Mouse (Mus musculus) heart, postnatal 0 days (tissue): ENCODE data around the gene Lgi4. TPM values are rescaled to one million over a fixed set of nuclear protein-coding genes. Genes with fewer than 3 reads are reported as not detected.
A peak's percentile ranks its signal among the peaks of the same experiment; 100 is the strongest.

Experiments used
- ATAC-seq: fragments of 200-750 bp; cut with Nextera tagmentation; 2 replicates; pipeline ENCODE4 v1.8.0; 2017; ENCODE audit warnings: low read depth, moderate number of reproducible peaks, moderate library complexity; ENCODE audit not compliant: insufficient read depth
- DNase-seq: peaks from one replicate; pipeline ENCODE4 v3.0.0-alpha.2; 2016; ENCODE audit warnings: low spot score
- H3K27ac ChIP-seq: fragments of 300-500 bp; sonication (generic); 2 replicates; pipeline ENCODE4 v1.5.1; 2014; ENCODE audit warnings: low read depth, mild to moderate bottlenecking
- H3K27me3 ChIP-seq: fragments of 300-500 bp; sonication (generic); 2 replicates; pipeline ENCODE4 v1.6.1; 2014; ENCODE audit warnings: low read length, mixed read lengths; ENCODE audit not compliant: control insufficient read depth, insufficient read depth
- H3K36me3 ChIP-seq: fragments of 300-500 bp; sonication (generic); replicated peaks from 2 replicates; pipeline ENCODE4 v1.6.1; 2014; ENCODE audit warnings: low read length, mixed read lengths; ENCODE audit not compliant: control insufficient read depth, insufficient read depth
- H3K4me1 ChIP-seq: fragments of 300-500 bp; sonication (generic); 2 replicates; pipeline ENCODE4 v1.6.1; 2014; ENCODE audit warnings: antibody characterized with exemption; ENCODE audit not compliant: control insufficient read depth, insufficient read depth
- H3K4me2 ChIP-seq: fragments of 300-500 bp; sonication (generic); 2 replicates; pipeline ENCODE4 v1.6.1; 2014; ENCODE audit warnings: low read depth, mild to moderate bottlenecking, low read length, moderate library complexity
- H3K4me3 ChIP-seq: fragments of 300-500 bp; sonication (generic); 2 replicates; pipeline ENCODE4 v1.5.1; 2014; ENCODE audit warnings: low read depth, low read length
- H3K9ac ChIP-seq: fragments of 300-500 bp; sonication (generic); replicated peaks from 2 replicates; pipeline ENCODE4 v1.6.1; 2014; ENCODE audit warnings: low read depth, low read length, mixed read lengths
- H3K9me3 ChIP-seq: fragments of 300-500 bp; sonication (generic); replicated peaks from 2 replicates; pipeline ENCODE4 v1.6.1; 2016; ENCODE audit warnings: low read length; ENCODE audit not compliant: control insufficient read depth
- CTCF ChIP-seq: IDR thresholded peaks from 2 replicates; pipeline ENCODE4 v1.5.1; 2016; ENCODE audit warnings: antibody characterized with exemption, control low read depth, low read depth
- EP300 ChIP-seq: IDR thresholded peaks from 2 replicates; pipeline ENCODE4 v1.6.1; 2016; ENCODE audit warnings: antibody characterized with exemption, low read depth
- WGBS: fragments of 180-500 bp; shearing (Covaris S2); extraction: QIAGEN DNeasy Blood & Tissue Kit; methylation state at CpG from one replicate; pipeline ENCODE4 v1.1.7; 2014; 5-methylcytosine and 5-hydroxymethylcytosine counted together
- polyA plus RNA-seq: library from polyadenylated mRNA; unstranded; fragments of >200 nt; fragmentation: Nextera tagmentation; extraction: Ambion mirVana; gene quantifications from 2 replicates; pipeline ENCODE4 v1.2.1, GENCODE M21; 2015
- total RNA-seq: library from RNA; depleted of rRNA; stranded (reverse); fragments of >200 nt; gene quantifications from 2 replicates; pipeline ENCODE4 v1.2.3, GENCODE M21; 2014; ENCODE audit warnings: low replicate concordance

The Lgi4 gene
- total and polyA plus RNA-seq, 2 experiments from 2014 or later = 0.08 to 2.7 TPM

- Histone ChIP-seq H3K36me3 (no peaks in the 10 kb centered on the region), H3K4me3 (no peak overlapping the region), H3K4me1 (peaks cover 14% of the 10 kb centered on the region), H3K9me3 (no peaks in the 10 kb centered on the region), H3K27me3 (no peaks in the 10 kb centered on the region), H3K4me2 (no peak overlapping the region), H3K27ac (peak overlapping the region; percentile 6; the same call in 1 of the 2 replicates), H3K9ac (no peak overlapping the region)
- 75% methylated on average over 15 of the region's 15 CpGs for WGBS
- no peak for DNase-seq
- TF ChIP-seq CTCF (no peak), EP300 (no peak)
- no peak for ATAC-seq
Observed at GRCm38 (mm10) chr7:31110861-31111385, 51.8 kb downstream of the Lgi4 start.

- Histone ChIP-seq H3K4me2 (no peak overlapping the region), H3K27me3 (no peaks in the 10 kb centered on the region), H3K36me3 (no peaks in the 10 kb centered on the region), H3K9me3 (no peaks in the 10 kb centered on the region), H3K4me1 (peaks cover 15% of the 10 kb centered on the region), H3K9ac (no peak overlapping the region), H3K4me3 (no peak overlapping the region), H3K27ac (no peak overlapping the region)
- WGBS = 43% methylated on average over 4 of the region's 4 CpGs
- ATAC-seq = no peak
- no peak for DNase-seq
- TF ChIP-seq EP300 (no peak), CTCF (no peak)
Observed at GRCm38 (mm10) chr7:31112036-31112435, 52.9 kb downstream of the Lgi4 start.

GRCm38 (mm10) chr7:31113800-31114199, 54.7 kb downstream of the Lgi4 start:
- no peak overlapping the region for H3K27ac ChIP-seq
- H3K9ac ChIP-seq = no peak overlapping the region
- no peak overlapping the region for H3K4me3 ChIP-seq
- H3K36me3 ChIP-seq = no peaks in the 10 kb centered on the region
- H3K9me3 ChIP-seq = no peaks in the 10 kb centered on the region
- H3K4me2 ChIP-seq = no peak overlapping the region
- TF ChIP-seq CTCF (no peak), EP300 (no peak)
- no peak for DNase-seq
- WGBS = 90% methylated on average over 6 of the region's 6 CpGs
- no peaks in the 10 kb centered on the region for H3K27me3 ChIP-seq
- ATAC-seq = no peak
- H3K4me1 ChIP-seq = peaks cover 15% of the 10 kb centered on the region

GRCm38 (mm10) chr7:31114646-31115045, 55.5 kb downstream of the Lgi4 start:
- 76% methylated on average over 10 of the region's 10 CpGs for WGBS
- H3K27ac ChIP-seq = no peak overlapping the region; the same call in 1 of the 2 replicates
- H3K9me3 ChIP-seq = no peaks in the 10 kb centered on the region
- no peak overlapping the region for H3K9ac ChIP-seq
- no peak overlapping the region for H3K4me3 ChIP-seq
- DNase-seq (no peak), ATAC-seq (no peak)
- no peak overlapping the region for H3K4me2 ChIP-seq
- H3K4me1 ChIP-seq = peaks cover 11% of the 10 kb centered on the region
- TF ChIP-seq EP300 = no peak
- TF ChIP-seq CTCF = no peak
- H3K36me3 ChIP-seq = no peaks in the 10 kb centered on the region
- no peaks in the 10 kb centered on the region for H3K27me3 ChIP-seq

GRCm38 (mm10) chr7:31115182-31115581, 56.0 kb downstream of the Lgi4 start, which contains the start of gene Hpn:
TSS of gene Hpn (minus strand) at chr7:31115290.
- peak; percentile 18 for ATAC-seq
- no peak for TF ChIP-seq CTCF
- no peak for TF ChIP-seq EP300
- peak within 1 kb of the TSS; percentile 81 for H3K27ac ChIP-seq
- H3K27me3 ChIP-seq = no peaks in the 10 kb centered on the region
- peaks cover 11% of the 10 kb centered on the region for H3K4me1 ChIP-seq
- H3K4me3 ChIP-seq = no peak within 1 kb of the TSS
- DNase-seq = no peak
- 0 out of 2 replicates have a peak within 1 kb of the TSS, but pooled peaks have one; percentile 10 for H3K4me2 ChIP-seq
- peak within 1 kb of the TSS; percentile 40; the same call in 1 of the 2 replicates for H3K9ac ChIP-seq
- H3K9me3 ChIP-seq = no peaks in the 10 kb centered on the region
- 26% methylated on average over 11 of the region's 15 CpGs for WGBS
- no peaks in the 10 kb centered on the region for H3K36me3 ChIP-seq

- TF ChIP-seq CTCF = no peak
- peak; percentile 76 for TF ChIP-seq EP300
- no peak overlapping the region for H3K4me3 ChIP-seq
- H3K27me3 ChIP-seq = no peaks in the 10 kb centered on the region
- H3K27ac ChIP-seq = peak overlapping the region; percentile 81
- DNase-seq = peak; percentile 77
- H3K4me1 ChIP-seq = peaks cover 11% of the 10 kb centered on the region
- peak; percentile 87 for ATAC-seq
- WGBS = 15% methylated on average over 17 of the region's 17 CpGs
- H3K9ac ChIP-seq = 0 out of 2 replicates have a peak overlapping the region, but pooled peaks have one; percentile 40
- H3K36me3 ChIP-seq = no peaks in the 10 kb centered on the region
- H3K4me2 ChIP-seq = 0 out of 2 replicates have a peak overlapping the region, but pooled peaks have one; percentile 10
- no peaks in the 10 kb centered on the region for H3K9me3 ChIP-seq
Observed at GRCm38 (mm10) chr7:31115587-31116043, 56.5 kb downstream of the Lgi4 start.
